Mouse (Mus musculus): ENCODE data around the gene Eps8l2.

- TF ChIP-seq POLR2A (IDR thresholded peaks at IDR 0.05; ENCODE audit: insufficient read length, low read depth) = no peak
- TF ChIP-seq MYOD1 (IDR thresholded peaks at IDR 0.05; ENCODE audit: control insufficient read depth in 1 of 3, insufficient read length in 2 of 3, low read depth in 2 of 3) = no peak
Measured at GRCm38 (mm10) chr7:141330706-141331105, 8.0 kb upstream of the Eps8l2 start.
